Mouse (Mus musculus): ENCODE results near the gene Exoc4. TPM values are rescaled to one million over a fixed set of nuclear protein-coding genes. Genes with fewer than 3 reads are reported as not detected.

Gene Exoc4
- polyA plus RNA-seq, 1 experiment from 2014 or later, result 41.1 TPM

- H3K4me2 ChIP-seq (replicated peaks), result no peak overlapping the region
- no peak overlapping the region for H3K9ac ChIP-seq
- WGBS, result 33% methylated on average over 4 of the region's 4 CpGs
- no peak for ATAC-seq (ENCODE audit: low FRiP score, low read depth)
- H3K4me3 ChIP-seq, result no peak overlapping the region
- no peaks in the 10 kb centered on the region for H3K36me3 ChIP-seq
- no peaks in the 10 kb centered on the region for H3K9me3 ChIP-seq
- H3K4me1 ChIP-seq, result peaks cover 5% of the 10 kb centered on the region; the same call in 1 of the 2 replicates
- H3K27ac ChIP-seq, result no peak overlapping the region
- H3K27me3 ChIP-seq (replicated peaks), result no peaks in the 10 kb centered on the region
Measured at GRCm38 (mm10) chr6:33431207-33431787, 182.4 kb downstream of the Exoc4 start.

DNA sequence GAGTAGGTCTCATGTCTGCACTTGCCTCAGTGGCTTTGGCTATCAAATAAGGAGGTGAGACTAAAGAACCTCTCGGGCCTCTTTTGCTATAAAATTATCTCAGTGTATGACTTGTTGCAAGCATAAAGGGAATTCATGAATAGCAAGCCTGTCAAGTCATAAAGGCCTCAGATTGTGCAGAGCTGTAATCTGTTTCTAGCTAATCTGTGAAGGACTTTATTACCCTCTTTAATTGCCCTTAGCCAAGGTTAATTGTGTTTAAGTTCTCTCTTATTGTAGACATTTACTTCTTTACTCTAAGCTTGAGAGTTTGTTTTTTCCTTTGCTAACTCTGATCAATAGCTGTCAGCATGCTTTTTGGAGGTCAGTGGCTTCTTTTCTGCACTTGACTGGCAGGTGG is 191.6 kb downstream of the Exoc4 start:
- Histone ChIP-seq H3K4me3 (no peak overlapping the region), H3K4me2 (replicated peaks) (no peak overlapping the region), H3K9ac (no peak overlapping the region), H3K27me3 (replicated peaks) (no peaks in the 10 kb centered on the region), H3K9me3 (no peaks in the 10 kb centered on the region), H3K4me1 (no peaks in the 10 kb centered on the region), H3K36me3 (no peaks in the 10 kb centered on the region), H3K27ac (no peak overlapping the region)
- WGBS, result 31% methylated on average over 1 of the region's 1 CpGs
- ATAC-seq (ENCODE audit: low FRiP score, low read depth), result no peak

- WGBS, result 97% methylated on average over 2 of the region's 2 CpGs
Measured at GRCm38 (mm10) chr6:33453810-33454209, 204.9 kb downstream of the Exoc4 start.

GRCm38 (mm10) chr6:33454354-33454753 is 205.5 kb downstream of the Exoc4 start:
- no peaks in the 10 kb centered on the region for H3K9me3 ChIP-seq
- H3K36me3 ChIP-seq, result no peaks in the 10 kb centered on the region
- no peaks in the 10 kb centered on the region for H3K27me3 ChIP-seq (replicated peaks)
- H3K4me1 ChIP-seq, result peaks cover 3% of the 10 kb centered on the region; the same call in 1 of the 2 replicates
- no peak overlapping the region for H3K27ac ChIP-seq
- H3K9ac ChIP-seq, result no peak overlapping the region
- no peak for ATAC-seq (ENCODE audit: low FRiP score, low read depth)
- H3K4me2 ChIP-seq (replicated peaks), result no peak overlapping the region
- 40% methylated on average over 2 of the region's 2 CpGs for WGBS
- no peak overlapping the region for H3K4me3 ChIP-seq

More at GRCm38 (mm10) chr6:33453810-33454209, 204.9 kb downstream of the Exoc4 start:
- peaks cover 3% of the 10 kb centered on the region; the same call in 1 of the 2 replicates for H3K4me1 ChIP-seq
- H3K36me3 ChIP-seq, result no peaks in the 10 kb centered on the region
- H3K4me2 ChIP-seq (replicated peaks), result no peak overlapping the region
- no peak overlapping the region for H3K4me3 ChIP-seq
- no peak overlapping the region for H3K9ac ChIP-seq
- no peaks in the 10 kb centered on the region for H3K27me3 ChIP-seq (replicated peaks)
- ATAC-seq (ENCODE audit: low FRiP score, low read depth), result no peak
- H3K9me3 ChIP-seq, result no peaks in the 10 kb centered on the region
- no peak overlapping the region for H3K27ac ChIP-seq

DNA sequence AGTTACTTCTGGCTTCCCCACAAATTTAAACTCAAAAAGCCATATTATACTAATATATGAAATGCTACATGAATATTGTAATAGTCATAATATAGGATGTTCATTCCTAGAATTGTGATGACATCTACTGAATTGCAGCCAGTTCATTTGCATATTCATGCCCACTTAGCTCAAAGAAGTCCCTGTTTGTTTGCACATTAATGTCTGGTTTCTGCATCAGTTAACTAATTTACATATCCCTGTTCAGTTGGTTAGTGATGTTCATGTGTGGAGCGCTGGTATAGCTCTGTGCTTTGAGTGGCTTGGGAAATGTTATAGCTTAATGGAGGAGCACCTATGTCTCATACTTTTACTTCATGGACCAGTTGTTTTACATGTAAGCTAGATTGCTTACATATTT is 206.4 kb downstream of the Exoc4 start:
- Histone ChIP-seq H3K4me2 (replicated peaks) (no peak overlapping the region), H3K27ac (no peak overlapping the region), H3K9ac (no peak overlapping the region), H3K4me3 (no peak overlapping the region), H3K4me1 (peaks cover 3% of the 10 kb centered on the region; the same call in 1 of the 2 replicates), H3K27me3 (replicated peaks) (no peaks in the 10 kb centered on the region), H3K36me3 (no peaks in the 10 kb centered on the region), H3K9me3 (no peaks in the 10 kb centered on the region)
- ATAC-seq (ENCODE audit: low FRiP score, low read depth), result no peak
- WGBS, result 71% methylated on average over 1 of the region's 1 CpGs

- Histone ChIP-seq H3K4me2 (replicated peaks) (no peak overlapping the region), H3K4me3 (no peak overlapping the region), H3K4me1 (no peaks in the 10 kb centered on the region), H3K9ac (no peak overlapping the region), H3K9me3 (no peaks in the 10 kb centered on the region), H3K27ac (no peak overlapping the region), H3K27me3 (replicated peaks) (no peaks in the 10 kb centered on the region), H3K36me3 (no peaks in the 10 kb centered on the region)
- no peak for ATAC-seq (ENCODE audit: low FRiP score, low read depth)
- WGBS, result 63% methylated on average over 3 of the region's 3 CpGs
Measured at GRCm38 (mm10) chr6:33464862-33465261, 216.0 kb downstream of the Exoc4 start.

GRCm38 (mm10) chr6:33465392-33465791 is 216.5 kb downstream of the Exoc4 start:
- no peaks in the 10 kb centered on the region for H3K4me1 ChIP-seq
- H3K9me3 ChIP-seq, result no peaks in the 10 kb centered on the region
- no peak overlapping the region for H3K9ac ChIP-seq
- no peak overlapping the region for H3K4me2 ChIP-seq (replicated peaks)
- WGBS, result 61% methylated on average over 3 of the region's 3 CpGs
- no peak overlapping the region for H3K27ac ChIP-seq
- no peak overlapping the region for H3K4me3 ChIP-seq
- H3K36me3 ChIP-seq, result no peaks in the 10 kb centered on the region
- ATAC-seq (ENCODE audit: low FRiP score, low read depth), result no peak
- no peaks in the 10 kb centered on the region for H3K27me3 ChIP-seq (replicated peaks)

DNA sequence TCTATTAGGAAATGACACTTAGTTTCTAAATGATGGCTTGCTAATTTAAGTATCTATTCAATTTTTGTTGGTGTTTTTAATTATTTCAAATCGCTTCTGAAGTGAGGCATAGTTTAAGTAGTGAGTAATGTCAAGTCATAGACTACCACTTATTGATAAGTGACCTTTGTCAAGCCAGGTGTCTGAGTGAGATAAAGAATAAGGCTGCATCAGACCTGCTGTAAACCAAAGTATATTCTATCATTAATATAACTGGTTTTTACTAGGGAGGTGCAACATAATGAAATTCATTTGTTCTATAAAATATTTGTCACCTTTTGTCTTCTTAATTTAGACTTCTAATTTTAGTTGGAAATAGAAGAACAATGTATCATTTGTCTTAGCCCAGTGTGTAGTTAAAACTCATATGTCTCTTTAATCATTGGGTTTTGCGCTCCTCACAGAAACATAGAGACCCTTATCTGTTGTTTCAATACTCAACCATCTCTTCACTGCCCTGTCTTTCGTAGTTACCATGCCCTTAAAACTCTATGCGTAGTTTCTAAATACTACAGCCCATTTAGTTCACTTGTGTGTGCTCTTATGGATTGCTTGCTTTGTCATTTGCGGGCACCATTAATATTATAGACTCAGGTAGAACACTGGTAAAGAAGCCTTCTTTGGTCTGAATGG is 217.4 kb downstream of the Exoc4 start:
- WGBS, result 90% methylated on average over 5 of the region's 5 CpGs
- no peak overlapping the region for H3K4me2 ChIP-seq (replicated peaks)
- no peaks in the 10 kb centered on the region for H3K4me1 ChIP-seq
- no peak overlapping the region for H3K4me3 ChIP-seq
- no peak overlapping the region for H3K9ac ChIP-seq
- H3K27me3 ChIP-seq (replicated peaks), result no peaks in the 10 kb centered on the region
- H3K9me3 ChIP-seq, result no peaks in the 10 kb centered on the region
- H3K27ac ChIP-seq, result no peak overlapping the region
- no peak for ATAC-seq (ENCODE audit: low FRiP score, low read depth)
- no peaks in the 10 kb centered on the region for H3K36me3 ChIP-seq

GRCm38 (mm10) chr6:33468480-33468879 is 219.6 kb downstream of the Exoc4 start:
- no peaks in the 10 kb centered on the region for H3K9me3 ChIP-seq
- 92% methylated on average over 5 of the region's 5 CpGs for WGBS
- no peak overlapping the region for H3K4me2 ChIP-seq (replicated peaks)
- H3K9ac ChIP-seq, result no peak overlapping the region
- H3K27me3 ChIP-seq (replicated peaks), result no peaks in the 10 kb centered on the region
- no peaks in the 10 kb centered on the region for H3K36me3 ChIP-seq
- ATAC-seq (ENCODE audit: low FRiP score, low read depth), result no peak
- H3K27ac ChIP-seq, result no peak overlapping the region
- no peaks in the 10 kb centered on the region for H3K4me1 ChIP-seq
- H3K4me3 ChIP-seq, result no peak overlapping the region

DNA sequence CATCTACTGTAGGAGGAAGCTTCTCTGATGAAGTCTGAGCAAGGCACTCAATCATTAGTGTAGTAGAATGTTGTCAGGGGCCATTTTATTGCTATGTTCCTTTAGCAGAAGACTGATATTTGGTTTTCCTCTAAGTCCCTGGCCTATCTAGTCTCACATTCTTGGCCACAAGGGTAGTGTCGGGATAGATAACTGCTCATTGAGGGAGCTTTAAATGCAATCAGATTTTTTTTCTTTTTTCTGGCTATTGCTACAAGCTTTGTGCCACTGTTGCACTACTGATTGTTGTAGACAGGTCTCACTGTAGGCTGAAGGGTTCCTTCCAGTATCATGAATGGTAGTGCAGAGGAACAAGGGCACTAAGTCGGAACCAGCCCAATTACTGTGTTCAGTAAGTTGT is 227.2 kb downstream of the Exoc4 start:
- Histone ChIP-seq H3K4me2 (replicated peaks) (no peak overlapping the region), H3K4me1 (no peaks in the 10 kb centered on the region), H3K27ac (no peak overlapping the region), H3K36me3 (no peaks in the 10 kb centered on the region), H3K9me3 (no peaks in the 10 kb centered on the region), H3K9ac (no peak overlapping the region), H3K27me3 (replicated peaks) (no peaks in the 10 kb centered on the region), H3K4me3 (no peak overlapping the region)
- WGBS, result 91% methylated on average over 2 of the region's 2 CpGs
- no peak for ATAC-seq (ENCODE audit: low FRiP score, low read depth)

DNA sequence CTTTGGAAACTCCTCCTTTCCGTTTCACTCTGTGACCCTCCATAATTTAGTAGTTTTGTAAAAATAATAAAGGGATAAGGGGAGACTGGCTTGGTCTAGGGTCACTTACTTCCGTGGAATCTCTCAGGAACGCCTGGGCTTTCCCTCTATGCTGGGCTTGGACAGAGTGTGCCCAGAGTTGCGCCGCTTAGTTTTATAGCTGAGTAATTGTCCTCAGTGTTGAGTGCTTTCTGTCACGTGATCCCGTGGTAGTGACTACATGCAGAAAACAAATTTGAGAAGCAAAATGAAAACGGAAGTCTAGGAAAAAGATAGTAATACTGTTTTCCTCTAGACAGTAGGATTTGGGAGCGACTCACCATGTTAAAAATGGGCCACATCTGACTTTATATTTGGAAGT is 235.7 kb downstream of the Exoc4 start:
- ATAC-seq (ENCODE audit: low FRiP score, low read depth), result no peak
- 72% methylated on average over 9 of the region's 9 CpGs for WGBS
- Histone ChIP-seq H3K27ac (no peak overlapping the region), H3K4me2 (replicated peaks) (no peak overlapping the region), H3K9ac (no peak overlapping the region), H3K9me3 (no peaks in the 10 kb centered on the region), H3K27me3 (replicated peaks) (no peaks in the 10 kb centered on the region), H3K4me3 (no peak overlapping the region), H3K36me3 (no peaks in the 10 kb centered on the region), H3K4me1 (no peaks in the 10 kb centered on the region)

DNA sequence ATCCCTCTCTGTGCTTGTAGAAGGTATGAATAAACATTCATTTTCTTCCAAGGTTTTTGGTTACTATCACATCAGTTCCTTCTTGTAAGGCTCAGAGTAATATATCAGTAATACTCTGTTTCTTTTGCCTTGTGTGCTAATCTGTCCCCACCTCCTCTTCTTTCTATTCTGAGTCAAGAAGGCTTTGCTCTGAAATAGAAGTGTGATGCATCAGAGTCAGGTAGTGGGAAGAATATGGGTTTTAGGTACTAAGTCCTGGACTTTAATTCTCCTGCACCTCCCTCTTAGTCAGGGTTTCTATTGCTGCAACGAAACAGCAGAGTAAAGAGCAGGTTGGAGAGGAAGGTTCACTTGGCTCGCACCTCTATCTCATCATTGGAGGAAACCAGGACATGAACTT is 240.9 kb downstream of the Exoc4 start:
- Histone ChIP-seq H3K9me3 (no peaks in the 10 kb centered on the region), H3K27ac (no peak overlapping the region), H3K4me3 (no peak overlapping the region), H3K36me3 (no peaks in the 10 kb centered on the region), H3K4me1 (no peaks in the 10 kb centered on the region), H3K9ac (no peak overlapping the region), H3K27me3 (replicated peaks) (no peaks in the 10 kb centered on the region), H3K4me2 (replicated peaks) (no peak overlapping the region)
- ATAC-seq (ENCODE audit: low FRiP score, low read depth), result no peak
- WGBS, result 95% methylated on average over 2 of the region's 2 CpGs
